Mouse (Mus musculus) ES-Bruce4 (cell line): ENCODE data around the gene Tescl. TPM values are rescaled to one million over a fixed set of nuclear protein-coding genes. Genes with fewer than 3 reads are reported as not detected.

ENCODE experiments used
- H3K27ac ChIP-seq: 2 replicates; pipeline ENCODE4 v1.5.1; 2012; ENCODE audit warnings: low read length, inconsistent platforms; ENCODE audit not compliant: insufficient read depth
- H3K27me3 ChIP-seq: 2 replicates; pipeline ENCODE4 v1.6.1; 2012; ENCODE audit warnings: mild to moderate bottlenecking, low read length, inconsistent platforms; ENCODE audit not compliant: control insufficient read depth, poor library complexity, insufficient read depth, severe bottlenecking
- H3K36me3 ChIP-seq: 2 replicates; pipeline ENCODE4 v1.6.1; 2012; ENCODE audit warnings: inconsistent platforms, mild to moderate bottlenecking, low read length, moderate library complexity; ENCODE audit not compliant: control insufficient read depth, poor library complexity, insufficient read depth, severe bottlenecking
- H3K4me1 ChIP-seq: one replicate; pipeline ENCODE4 v1.8.1; 2011; ENCODE audit warnings: low read length; ENCODE audit not compliant: control insufficient read depth, insufficient read depth
- H3K4me3 ChIP-seq: 2 replicates; pipeline ENCODE4 v1.5.1; 2011; ENCODE audit warnings: low read depth, mild to moderate bottlenecking, low read length
- H3K9ac ChIP-seq: 2 replicates; pipeline ENCODE4 v1.6.1; 2012; ENCODE audit warnings: low read depth, mild to moderate bottlenecking, inconsistent platforms; ENCODE audit not compliant: poor library complexity, severe bottlenecking
- H3K9me3 ChIP-seq: replicated peaks from 2 replicates; pipeline ENCODE4 v1.6.1; 2012; ENCODE audit warnings: mild to moderate bottlenecking, low read length, inconsistent platforms; ENCODE audit not compliant: control insufficient read depth, poor library complexity, insufficient read depth, severe bottlenecking
- CTCF ChIP-seq: IDR thresholded peaks from one replicate; pipeline ENCODE4 v1.8.1; 2011; ENCODE audit warnings: low read depth, low read length
- EP300 ChIP-seq: IDR thresholded peaks from 2 replicates; pipeline ENCODE4 v1.6.1; 2011; ENCODE audit warnings: low read depth, low read length; ENCODE audit not compliant: insufficient read depth
- POLR2A ChIP-seq: IDR thresholded peaks from one replicate; pipeline ENCODE4 v1.8.1; 2011; ENCODE audit warnings: low read length; ENCODE audit not compliant: insufficient read depth
- polyA plus RNA-seq: library from polyadenylated mRNA; stranded (reverse); fragments of >200 nt; gene quantifications from 2 replicates; pipeline ENCODE4 v1.2.4, GENCODE M21; 2011; ENCODE audit warnings: low read depth; ENCODE audit not compliant: missing spikeins, insufficient read depth, insufficient read length

Gene Tescl
- polyA plus RNA-seq, 1 experiment = not detected

DNA sequence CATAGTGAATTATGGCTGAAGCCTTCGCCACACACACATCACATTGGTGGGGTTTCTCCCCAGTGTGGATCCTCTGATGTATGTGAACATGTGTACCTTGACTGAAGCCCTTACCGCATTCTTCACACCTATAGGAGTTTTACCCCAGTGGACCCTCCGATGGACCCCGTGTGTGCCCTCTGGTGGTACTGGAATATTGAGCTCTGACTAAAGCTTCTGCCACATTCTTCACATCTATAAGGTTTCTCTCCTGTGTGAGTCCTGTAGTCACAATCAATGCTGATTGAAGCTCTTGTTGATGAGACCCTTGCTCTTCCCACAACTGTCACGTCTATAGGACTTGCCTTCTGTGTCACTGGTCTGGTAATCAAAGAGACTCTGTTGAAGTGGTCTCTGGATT, 46.1 kb downstream of the Tescl start:
- no peak overlapping the region for H3K4me3 ChIP-seq
- no peaks in the 10 kb centered on the region for H3K36me3 ChIP-seq
- peaks cover 2% of the 10 kb centered on the region for H3K4me1 ChIP-seq
- TF ChIP-seq EP300 (no peak), POLR2A (no peak), CTCF (no peak)
- no peaks in the 10 kb centered on the region for H3K9me3 ChIP-seq
- no peak overlapping the region for H3K27ac ChIP-seq
- no peak overlapping the region for H3K9ac ChIP-seq
- H3K27me3 ChIP-seq = no peaks in the 10 kb centered on the region

DNA sequence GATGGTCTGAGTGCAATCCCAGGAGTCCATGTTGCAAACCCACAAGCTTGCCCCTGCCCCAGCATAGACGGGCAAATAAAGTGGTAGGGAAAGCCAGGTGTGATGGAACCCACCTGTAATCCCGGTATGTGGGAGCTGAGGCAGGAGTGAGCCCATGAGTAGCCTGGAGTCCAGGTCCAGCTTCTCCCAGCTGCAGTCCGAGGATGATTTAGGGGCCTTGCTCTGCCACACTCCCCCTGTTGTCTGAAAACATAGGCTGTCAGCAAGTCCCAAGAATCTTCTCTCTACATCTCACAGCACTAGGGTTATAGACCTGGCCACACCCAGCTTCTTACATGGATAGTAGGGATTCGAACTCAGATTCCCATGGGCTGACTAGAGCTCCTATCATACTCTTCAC, 46.8 kb downstream of the Tescl start:
- TF ChIP-seq POLR2A (no peak), EP300 (no peak), CTCF (no peak)
- H3K27me3 ChIP-seq = no peaks in the 10 kb centered on the region
- no peaks in the 10 kb centered on the region for H3K36me3 ChIP-seq
- no peaks in the 10 kb centered on the region for H3K9me3 ChIP-seq
- no peak overlapping the region for H3K27ac ChIP-seq
- H3K4me3 ChIP-seq = no peak overlapping the region
- no peak overlapping the region for H3K9ac ChIP-seq
- peaks cover 2% of the 10 kb centered on the region for H3K4me1 ChIP-seq

DNA sequence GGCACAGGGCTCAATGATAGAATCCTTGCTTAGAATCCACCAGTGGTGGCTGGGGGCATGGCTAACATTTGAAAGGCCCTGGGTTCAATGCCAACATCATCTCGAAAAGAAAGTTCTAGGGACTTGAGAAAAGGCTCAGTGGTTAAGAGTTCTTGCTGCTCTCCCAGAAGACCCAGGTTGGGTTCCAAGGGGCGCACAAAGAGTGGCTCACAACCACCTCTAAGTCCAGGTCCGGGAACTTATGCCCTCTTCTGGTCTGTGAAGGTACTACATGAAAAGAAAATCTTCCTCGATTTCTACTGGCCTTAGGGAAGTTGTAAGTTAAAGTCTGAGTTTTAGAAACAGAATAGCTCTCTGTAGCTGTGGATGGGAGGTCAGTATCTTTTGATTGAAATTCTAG, 47.6 kb downstream of the Tescl start:
- no peak overlapping the region for H3K4me3 ChIP-seq
- TF ChIP-seq POLR2A (no peak), CTCF (peak; percentile 48)

More for the DNA sequence above, 47.6 kb downstream of the Tescl start:
- no peak overlapping the region for H3K27ac ChIP-seq
- no peaks in the 10 kb centered on the region for H3K9me3 ChIP-seq
- peaks cover under 1% of the 10 kb centered on the region for H3K4me1 ChIP-seq
- no peaks in the 10 kb centered on the region for H3K27me3 ChIP-seq
- no peaks in the 10 kb centered on the region for H3K36me3 ChIP-seq
- no peak overlapping the region for H3K9ac ChIP-seq

Other genes starting within 250 kb of the Tescl start
- 1.3 and 1.4 TPM in 2 replicates for gene Zfp112, start 221.6 kb downstream of the Tescl start, polyA plus RNA-seq
- 3.9 and 4.6 TPM in 2 replicates for gene Zfp235, start 199.8 kb downstream of the Tescl start, polyA plus RNA-seq
- gene Zfp114, start 158.9 kb downstream of the Tescl start, polyA plus RNA-seq = 0.84 and 1.9 TPM in 2 replicates
- 7.9 and 8.9 TPM in 2 replicates for gene Zfp111, start 122.5 kb downstream of the Tescl start, polyA plus RNA-seq
- gene Zfp109, start 96.4 kb downstream of the Tescl start, polyA plus RNA-seq = 3.9 and 4.5 TPM in 2 replicates
- gene Zfp108, start 79.1 kb downstream of the Tescl start, polyA plus RNA-seq = 0.36 TPM in 1 of 2 replicates, not detected in the other
- 8.5 and 14.3 TPM in 2 replicates for gene Zfp93, start 63.5 kb downstream of the Tescl start, polyA plus RNA-seq
- gene Zfp61, start 32.7 kb downstream of the Tescl start, polyA plus RNA-seq = 5.6 and 9.0 TPM in 2 replicates
- 4.7 and 5.3 TPM in 2 replicates for gene Zfp94, start 17.3 kb downstream of the Tescl start, polyA plus RNA-seq
- gene Lypd5, start 15.3 kb upstream of the Tescl start, polyA plus RNA-seq = not detected in 2 replicates
- gene Kcnn4, start 36.3 kb upstream of the Tescl start, polyA plus RNA-seq = 1.4 and 1.8 TPM in 2 replicates
- 25.5 and 37.9 TPM in 2 replicates for gene Smg9, start 65.7 kb upstream of the Tescl start, polyA plus RNA-seq
- gene Irgc1, start 118.4 kb upstream of the Tescl start, polyA plus RNA-seq = not detected in 2 replicates
- gene Plaur, start 128.5 kb upstream of the Tescl start, polyA plus RNA-seq = 29.5 and 38.0 TPM in 2 replicates
- gene Cadm4, start 148.1 kb upstream of the Tescl start, polyA plus RNA-seq = 10.4 and 12.2 TPM in 2 replicates
- gene Zfp428, start 173.1 kb upstream of the Tescl start, polyA plus RNA-seq = 12.3 and 13.1 TPM in 2 replicates
- gene AC161166.1, start 178.5 kb upstream of the Tescl start, polyA plus RNA-seq = not detected in 2 replicates
- 7.2 and 8.2 TPM in 2 replicates for gene Irgq, start 196.8 kb upstream of the Tescl start, polyA plus RNA-seq
- gene Pinlyp, start 212.2 kb upstream of the Tescl start, polyA plus RNA-seq = 1.1 TPM in 1 of 2 replicates, not detected in the other
- gene Xrcc1, start 212.4 kb upstream of the Tescl start, polyA plus RNA-seq = 84.8 and 85.8 TPM in 2 replicates